Mouse (Mus musculus): ENCODE measurements around the gene Sipa1l3.

The Sipa1l3 gene

DNA sequence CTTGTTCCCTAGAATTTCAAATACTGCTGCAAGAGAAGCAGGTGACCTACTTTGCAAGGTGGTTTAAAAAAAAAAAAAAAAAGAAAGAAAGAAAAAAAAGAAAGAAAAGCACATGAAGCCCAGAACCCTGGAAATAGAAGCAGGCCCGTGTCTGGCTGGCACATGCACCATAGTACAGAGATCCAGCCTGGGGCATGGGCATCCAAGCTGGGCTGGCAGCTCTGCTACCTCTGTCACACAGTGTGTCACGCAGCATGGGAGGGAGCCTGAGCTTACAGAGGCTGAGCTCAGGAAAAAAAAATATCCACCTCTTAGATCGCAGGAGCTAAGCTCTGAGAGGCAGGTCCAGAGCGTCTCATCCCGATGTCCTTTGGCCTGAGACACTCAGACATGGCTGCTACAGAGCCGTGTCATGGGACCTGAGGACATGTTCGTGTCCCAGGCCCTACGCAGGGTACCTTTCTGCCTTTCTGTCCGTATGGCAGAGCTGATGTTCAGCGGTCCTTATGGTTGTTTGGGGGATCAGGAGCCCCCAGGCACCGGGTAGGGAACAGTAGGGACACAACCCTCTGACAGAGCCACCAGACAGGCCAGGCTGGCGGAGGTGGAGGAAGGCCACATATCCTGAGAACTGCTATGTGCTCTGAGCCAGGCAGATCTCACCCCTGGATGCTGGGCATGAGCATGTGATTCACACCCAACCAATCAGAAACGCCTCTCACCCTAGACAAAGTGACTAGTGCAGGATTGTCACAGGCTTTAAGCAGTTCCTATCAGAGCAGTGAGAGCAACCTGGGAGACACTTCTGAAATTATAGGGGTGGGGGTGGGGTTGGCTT is 151.1 kb downstream of the Sipa1l3 start:
- DNase-seq, result no peak

GRCm38 (mm10) chr7:29364052-29364451 is 154.4 kb downstream of the Sipa1l3 start:
- no peak for DNase-seq

DNA sequence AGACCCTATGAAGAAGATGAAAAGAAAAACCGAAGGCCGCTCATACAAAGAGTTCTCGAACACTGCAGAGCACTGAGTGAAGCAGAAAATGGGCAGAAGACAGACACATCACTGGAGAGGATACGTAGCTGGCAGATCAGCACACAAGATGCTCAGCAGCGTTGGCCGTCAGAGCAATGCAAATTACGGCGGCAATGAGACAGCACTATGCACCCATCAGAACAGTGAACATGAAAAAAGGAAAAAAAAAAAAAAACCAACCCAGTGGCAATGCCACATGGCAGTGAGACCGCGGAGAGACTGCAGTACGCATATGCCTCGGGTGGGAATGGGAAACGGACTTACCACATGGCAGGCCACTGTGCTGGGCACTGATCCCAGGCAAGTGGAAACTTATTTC is 156.9 kb downstream of the Sipa1l3 start:
- DNase-seq, result no peak

- DNase-seq, result no peak
These were observed 163.0 kb downstream of the Sipa1l3 start for GRCm38 (mm10) chr7:29355406-29355805.

DNA sequence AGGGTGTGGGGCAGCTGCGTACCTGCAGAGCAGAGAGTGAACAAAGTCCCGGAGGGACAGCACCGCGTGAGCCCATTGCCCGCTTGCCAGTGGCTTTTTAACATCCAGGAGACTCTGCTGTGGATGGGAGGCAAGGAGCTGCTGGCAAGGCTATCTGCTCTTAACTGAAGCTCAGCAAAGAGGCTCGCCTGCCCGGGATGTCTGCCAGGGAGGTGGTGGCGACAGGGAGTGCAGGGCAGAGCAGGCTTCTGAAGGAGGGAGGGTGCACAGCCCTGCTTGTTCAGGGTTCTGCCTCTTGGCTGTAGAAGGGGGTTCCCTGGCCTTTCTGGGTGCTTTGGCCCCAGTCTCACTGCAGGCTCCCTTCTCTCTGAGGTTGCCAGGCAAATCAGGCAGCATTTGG is 164.3 kb downstream of the Sipa1l3 start:
- no peak for DNase-seq

DNA sequence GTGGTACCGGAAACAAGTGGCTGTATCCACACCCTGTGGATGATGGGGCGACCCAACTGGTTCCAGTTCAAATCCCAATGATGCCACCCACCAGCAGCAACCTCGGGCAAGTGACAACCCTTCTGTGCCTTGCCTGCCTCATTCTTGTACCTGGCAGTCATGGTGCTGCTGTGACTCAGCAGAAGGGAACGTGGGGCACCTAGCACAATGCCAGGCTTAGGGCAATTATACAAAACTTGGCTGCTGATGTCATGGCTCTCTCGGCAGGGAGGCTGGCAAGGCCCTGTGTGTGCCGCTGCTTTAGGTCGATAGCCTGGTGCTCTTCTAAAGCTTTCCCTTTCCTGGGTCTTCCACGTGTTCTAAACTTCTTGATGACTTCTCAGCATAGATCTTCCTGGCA is 166.2 kb downstream of the Sipa1l3 start:
- DNase-seq, result no peak

- no peak for DNase-seq
These were observed 168.0 kb downstream of the Sipa1l3 start for GRCm38 (mm10) chr7:29350489-29350888.

DNA sequence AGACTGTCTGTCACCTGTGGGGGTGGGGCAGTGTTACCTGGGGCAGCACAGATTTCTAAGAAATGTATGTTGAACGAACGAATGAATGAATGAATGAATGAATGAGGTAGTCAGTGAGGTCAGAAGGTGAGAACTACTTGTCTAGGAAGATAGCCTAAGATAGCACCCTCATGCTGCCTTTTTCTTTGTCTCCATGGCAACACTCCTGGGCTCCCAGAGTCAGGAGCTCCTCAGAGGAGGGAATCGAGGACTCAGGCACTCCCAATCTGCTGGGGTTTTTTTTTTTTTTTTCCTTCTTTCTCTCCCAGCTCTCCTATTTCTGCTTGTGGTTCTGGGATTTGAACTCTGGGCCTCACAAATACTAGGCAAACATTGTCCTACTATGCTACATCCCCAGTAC is 172.2 kb downstream of the Sipa1l3 start:
- no peak for DNase-seq

DNA sequence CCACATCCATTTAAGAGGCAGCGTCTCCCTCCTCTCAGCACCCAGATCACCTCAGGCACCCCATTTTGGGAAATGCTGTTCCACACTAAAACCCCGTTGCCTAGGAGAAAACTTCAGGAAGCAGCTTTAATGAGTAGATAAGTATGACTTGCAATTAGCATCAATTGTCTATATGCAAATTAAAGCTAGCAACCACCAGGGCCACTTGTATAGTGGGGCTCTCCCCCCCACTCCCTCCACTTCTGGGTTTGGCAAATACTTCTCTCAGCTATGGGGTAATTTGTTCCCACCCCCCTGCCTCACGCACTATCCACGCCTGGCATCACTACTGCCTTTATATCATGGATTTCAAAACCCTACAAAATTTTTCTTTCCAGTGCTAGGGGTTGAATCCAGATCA is 172.9 kb downstream of the Sipa1l3 start:
- DNase-seq, result no peak

- DNase-seq, result no peak
These were observed 174.7 kb downstream of the Sipa1l3 start for GRCm38 (mm10) chr7:29343746-29344145.

GRCm38 (mm10) chr7:29342489-29343092 is 175.8 kb downstream of the Sipa1l3 start:
- no peak for DNase-seq

DNA sequence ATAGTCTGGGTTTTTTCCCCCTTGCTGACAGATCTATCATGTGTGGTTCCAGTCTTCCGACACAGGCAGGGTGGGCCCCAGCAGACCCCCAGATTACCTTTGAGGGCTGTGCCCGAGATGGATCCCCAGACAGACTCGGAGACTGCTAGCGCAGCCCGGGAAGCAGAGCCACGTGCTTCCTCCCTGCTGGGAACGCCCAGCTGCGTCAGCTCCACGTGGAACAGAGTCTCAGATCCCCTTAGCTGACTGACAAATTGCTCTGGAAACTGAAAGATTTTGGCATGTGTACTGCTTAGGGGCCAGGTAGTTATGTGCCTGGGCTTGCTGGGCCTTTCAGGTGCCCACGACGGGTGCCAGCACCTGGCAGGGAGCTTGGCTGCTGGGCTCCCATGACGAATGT is 176.7 kb downstream of the Sipa1l3 start:
- no peak for DNase-seq

DNA sequence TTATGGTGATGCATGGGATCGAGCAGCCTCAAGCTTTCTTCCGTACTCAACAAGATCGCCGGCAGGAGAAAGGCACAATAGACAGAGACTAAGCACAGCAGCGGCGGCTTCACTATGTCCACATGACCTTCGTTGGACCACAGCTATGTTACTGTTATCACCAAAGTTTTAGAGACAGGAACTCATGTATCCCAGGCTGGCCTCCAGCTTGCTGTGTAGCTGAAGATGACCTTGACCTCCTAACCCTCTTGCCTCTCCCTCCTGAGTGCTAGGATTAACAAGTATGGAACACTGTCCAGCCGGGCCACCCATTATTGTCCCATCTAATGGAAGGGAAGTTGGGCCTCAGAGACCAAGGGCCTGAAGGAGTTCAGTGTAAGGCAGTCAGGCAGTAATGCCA is 177.6 kb downstream of the Sipa1l3 start:
- no peak for DNase-seq

DNA sequence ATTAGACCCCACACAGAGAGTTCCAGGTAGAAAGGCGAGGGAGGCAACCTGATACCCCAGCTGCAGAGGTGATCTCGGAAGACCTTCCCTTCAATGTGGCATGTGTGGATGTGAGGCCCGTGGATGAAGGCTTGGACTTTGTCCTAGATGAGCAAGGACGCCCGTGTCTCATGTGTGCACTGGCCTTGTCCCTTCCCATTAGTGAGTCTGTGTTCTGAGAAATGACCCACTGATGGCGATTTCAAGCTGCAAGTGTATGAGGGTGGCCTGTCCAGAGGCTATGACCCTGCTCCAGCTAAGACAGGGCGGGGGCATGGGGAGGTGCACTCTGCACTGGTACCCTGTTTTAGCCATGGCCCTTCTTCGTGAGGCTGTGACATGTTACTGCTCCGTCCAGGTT is 178.2 kb downstream of the Sipa1l3 start:
- no peak for DNase-seq

- DNase-seq, result no peak
These were observed 179.3 kb downstream of the Sipa1l3 start for GRCm38 (mm10) chr7:29338984-29339679.

GRCm38 (mm10) chr7:29338351-29338919 is 180.0 kb downstream of the Sipa1l3 start:
- no peak for DNase-seq

- no peak for DNase-seq
These were observed 180.7 kb downstream of the Sipa1l3 start for GRCm38 (mm10) chr7:29337766-29338165.

DNA sequence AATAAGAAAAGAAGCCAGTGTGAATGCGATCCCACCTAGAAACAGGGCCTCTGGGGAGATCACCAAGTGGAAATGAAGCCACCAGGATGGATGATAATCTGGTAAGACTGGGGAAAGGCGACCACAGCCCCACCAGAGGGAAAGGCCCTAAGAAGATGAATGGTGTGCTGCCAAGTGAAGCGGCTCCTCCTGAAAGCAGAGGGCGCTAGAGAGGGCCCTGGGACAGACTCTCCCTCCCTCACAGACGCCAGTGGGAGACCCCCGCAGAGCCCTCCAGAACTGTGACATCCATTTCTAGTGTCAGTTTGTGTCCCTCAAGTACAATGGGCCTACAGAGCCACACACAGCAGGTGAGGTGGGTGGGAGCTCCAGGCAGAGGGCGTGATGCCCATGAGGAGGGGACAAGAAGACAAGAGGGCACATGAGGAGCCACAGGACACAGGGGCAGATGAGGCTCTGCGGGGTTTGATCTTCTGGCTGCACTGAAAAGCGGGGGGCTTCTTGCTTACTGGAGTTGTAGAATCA is 181.6 kb downstream of the Sipa1l3 start:
- DNase-seq, result no peak

- no peak for DNase-seq
These were observed 182.4 kb downstream of the Sipa1l3 start for GRCm38 (mm10) chr7:29335841-29336671.

DNA sequence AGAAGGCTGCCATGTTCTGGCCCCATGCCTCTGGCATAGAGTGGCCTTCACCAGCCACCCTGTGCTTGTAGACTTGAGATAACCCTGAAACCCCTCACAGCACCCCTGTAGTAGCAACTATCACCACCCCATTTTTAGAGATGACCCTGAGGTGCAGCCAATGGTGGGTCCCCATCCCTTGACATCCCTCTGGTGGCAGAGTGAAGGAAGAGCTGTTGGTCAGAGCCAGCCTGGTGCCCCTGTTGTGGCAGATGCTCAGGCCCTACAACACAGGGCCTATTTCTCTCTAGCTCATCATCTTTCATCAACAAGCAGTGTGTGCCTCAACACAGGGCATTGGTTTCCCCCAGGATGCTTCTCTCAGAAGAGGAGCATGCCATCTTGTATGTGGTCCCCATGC is 183.2 kb downstream of the Sipa1l3 start:
- no peak for DNase-seq

DNA sequence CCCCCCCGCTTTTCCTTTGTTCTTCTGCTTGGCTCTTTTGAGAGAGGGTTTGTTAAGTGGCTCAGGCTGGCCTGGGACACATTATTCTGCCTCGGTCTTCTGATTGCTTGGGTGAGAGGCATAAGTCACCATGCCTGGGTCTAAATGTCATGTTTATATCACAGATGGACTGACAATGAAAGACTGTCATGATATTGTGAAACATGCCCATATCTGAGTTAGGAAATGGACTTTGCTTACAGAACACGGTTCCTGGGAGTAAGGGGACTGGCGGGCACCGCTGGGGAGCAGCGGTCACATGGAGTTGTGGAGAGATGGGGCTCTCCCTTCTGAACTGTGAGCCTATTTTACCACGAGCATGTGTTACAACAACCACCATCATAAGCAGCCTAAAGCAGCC is 184.3 kb downstream of the Sipa1l3 start:
- no peak for DNase-seq

GRCm38 (mm10) chr7:29328984-29329383 is 189.5 kb downstream of the Sipa1l3 start:
- DNase-seq, result no peak
